Comparison of ENCODE assay signal across 20 mouse cellular contexts in the genomic region with DNA sequence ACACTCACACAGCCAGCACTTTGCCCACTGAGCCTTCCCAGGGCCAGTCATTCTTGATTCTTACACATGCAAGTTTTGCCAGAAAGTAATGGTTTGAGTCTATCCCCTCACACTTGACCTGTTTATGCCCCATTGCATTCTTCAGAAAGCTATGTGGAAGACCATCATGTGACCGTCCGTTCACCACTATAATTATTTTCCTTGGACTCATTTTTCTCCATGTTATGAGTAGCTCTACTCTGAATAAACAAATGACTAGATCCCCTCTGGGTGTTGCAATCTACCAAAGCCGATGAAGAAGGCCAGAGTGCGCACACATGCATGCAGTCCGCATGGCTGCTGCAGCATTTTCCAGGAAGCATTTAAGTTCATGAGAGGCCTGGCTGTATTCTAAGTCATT. TPM values are rescaled to one million over a fixed set of nuclear protein-coding genes. Genes with fewer than 3 reads are reported as not detected.
DNase-seq lines count a peak whose midpoint lies in the region; ATAC-seq and TF ChIP-seq lines count a peak whose summit lies in the region.
"Had no signal": no experiment of that assay in that cellular context is flagged by ENCODE, and none has a peak within 500 bp of the region (broad histone marks: within the 10 kb centered on the region; RNA-seq: fewer than 3 reads in every experiment).

No protein-coding gene starts in this region.

- no peaks in the 10 kb centered on the region for H3K9me3 ChIP-seq in heart, embryonic 10.5 days
- H3K9me3 ChIP-seq in lung, embryonic 14.5 days (ENCODE audit: low read depth, low read length) = no peaks in the 10 kb centered on the region
- H3K9me3 ChIP-seq: embryonic facial prominence, embryonic 10.5 days; forebrain, embryonic 10.5 days; heart, embryonic 12.5 days; hindbrain, embryonic 10.5 days had no signal

- H3K4me1 ChIP-seq in heart, embryonic 10.5 days = peaks cover 11% of the 10 kb centered on the region; the same call in 1 of the 2 replicates
- H3K4me1 ChIP-seq in lung, embryonic 14.5 days (ENCODE audit: insufficient read depth) = no peaks in the 10 kb centered on the region
- H3K4me1 ChIP-seq in lung, adult 2 months (ENCODE audit: control insufficient read depth, insufficient read depth, low read length) = peaks cover 9% of the 10 kb centered on the region
- H3K4me1 ChIP-seq: embryonic facial prominence, embryonic 10.5 days; forebrain, embryonic 10.5 days; hindbrain, embryonic 10.5 days had no signal

- peak; percentile 79 for DNase-seq in heart, adult 11 months
- DNase-seq in heart, embryonic 10.5 days (ENCODE audit: low spot score) = no peak
- DNase-seq in lung, embryonic 14.5 days = peak; percentile 8
- no peak for DNase-seq in lung, adult 2 months
- DNase-seq in 3T3-L1 (ENCODE audit: low read depth, low spot score) = peak; percentile 44
- DNase-seq in fibroblast of lung, adult 2 months (ENCODE audit: low read depth) = peak; percentile 25
- DNase-seq in left cerebral cortex, adult 18-20 months (ENCODE audit: low spot score in 2 of 2) = no peak
- DNase-seq: adrenal gland, adult 2 months; adrenal gland, postnatal 25 days; cerebellum, adult 18-20 months; cerebellum, adult 9-11 months; cerebellum, postnatal 36 days; gastrocnemius, postnatal 10 days; heart, adult 2 months had no signal

- H3K4me3 ChIP-seq in heart, embryonic 10.5 days = no peak overlapping the region
- no peak overlapping the region for H3K4me3 ChIP-seq in lung, embryonic 14.5 days (ENCODE audit: low read depth, low read length)
- H3K4me3 ChIP-seq in lung, adult 2 months (replicated peaks; ENCODE audit: extremely low read depth, low read depth, low read length) = no peak overlapping the region
- H3K4me3 ChIP-seq: embryonic facial prominence, embryonic 10.5 days; forebrain, embryonic 10.5 days; heart, adult 2 months; heart, embryonic 12.5 days; hindbrain, embryonic 10.5 days had no signal

- WGBS in heart, embryonic 10.5 days = 96% methylated on average over 5 of the region's 5 CpGs
- WGBS in lung, embryonic 14.5 days = 71% methylated on average over 5 of the region's 5 CpGs
- 57% methylated on average over 5 of the region's 5 CpGs for WGBS in lung, adult 2 months

- H3K27me3 ChIP-seq in heart, embryonic 10.5 days (ENCODE audit: insufficient read depth, poor library complexity, severe bottlenecking) = peaks cover 17% of the 10 kb centered on the region; the same call in 1 of the 2 replicates
- H3K27me3 ChIP-seq in lung, embryonic 14.5 days (ENCODE audit: insufficient read depth, low read length) = no peaks in the 10 kb centered on the region

- no peak for TF ChIP-seq POLR2A in lung, adult 2 months (IDR thresholded peaks at IDR 0.05; ENCODE audit: borderline replicate concordance, extremely low read depth, low read depth, low read length)

- H3K27ac ChIP-seq in heart, embryonic 10.5 days = no peak overlapping the region
- no peak overlapping the region for H3K27ac ChIP-seq in lung, embryonic 14.5 days (ENCODE audit: low read depth)
- H3K27ac ChIP-seq: embryonic facial prominence, embryonic 10.5 days; forebrain, embryonic 10.5 days; heart, adult 2 months; hindbrain, embryonic 10.5 days; hindbrain, embryonic 14.5 days had no signal

- ATAC-seq in lung, embryonic 14.5 days (ENCODE audit: insufficient read depth) = no peak
- ATAC-seq: forebrain, embryonic 14.5 days had no signal

- peaks cover 52% of the 10 kb centered on the region for H3K36me3 ChIP-seq in heart, embryonic 10.5 days
- H3K36me3 ChIP-seq in lung, embryonic 14.5 days (ENCODE audit: insufficient read depth) = peaks cover 33% of the 10 kb centered on the region

- no peak overlapping the region for H3K9ac ChIP-seq in lung, embryonic 14.5 days
- H3K9ac ChIP-seq: heart, embryonic 12.5 days; hindbrain, embryonic 14.5 days had no signal

- no peak for TF ChIP-seq CTCF in lung, embryonic 14.5 days (IDR thresholded peaks at IDR 0.05; ENCODE audit: low read depth)
- TF ChIP-seq CTCF in lung, adult 2 months (IDR thresholded peaks at IDR 0.05; ENCODE audit: insufficient read depth, low read length) = no peak

- no peak overlapping the region for H3K4me2 ChIP-seq in lung, embryonic 14.5 days
- H3K4me2 ChIP-seq: hindbrain, embryonic 14.5 days had no signal

RNA-seq across cellular contexts. Expression of a gene that starts 41.8 kb away (rescaled TPM):
- 6.0 and 6.9 TPM in 2 replicates for polyA plus RNA-seq in heart, embryonic 10.5 days (2016; fragmentation: Nextera tagmentation; extraction: Ambion mirVana)
- 15.7 and 17.7 TPM in 2 replicates for polyA plus RNA-seq in lung, embryonic 14.5 days (2014; fragmentation: Nextera tagmentation; extraction: Ambion mirVana)
- polyA plus RNA-seq in lung, adult 2 months (2012; rRNA removed) = 70.3 and 122 TPM in 2 replicates
- 100 to 1,000 TPM in 1 of 2 experiments, 10 to 100 TPM in 1; 83.4 to 101 TPM for total RNA-seq in left cerebral cortex, adult 18-20 months (2021)

Comparison
In these comparisons a context has a peak if more than half of its experiments do, and no peak if none do; other contexts are left out.
1. DNase-seq: peak in heart, adult 11 months (single experiment), lung, embryonic 14.5 days (single experiment), 3T3-L1 (single experiment) and fibroblast of lung, adult 2 months (single experiment); none in heart, embryonic 10.5 days (single experiment), lung, adult 2 months (single experiment) and left cerebral cortex, adult 18-20 months (0 of 2).